Mouse (Mus musculus) kidney, postnatal 14 days (tissue): ENCODE data around the gene Minos1.

Experiments used
- DNase-seq: peaks from one replicate; pipeline ENCODE4 v3.0.0; 2022; ENCODE audit warnings: mixed read lengths

Gene Minos1

GRCm38 (mm10) chr4:139058029-139058428 lies 72.9 kb downstream of the Minos1 start:
- no peak for DNase-seq

- DNase-seq = no peak
Measured at GRCm38 (mm10) chr4:139057291-139057690, 73.6 kb downstream of the Minos1 start.

- DNase-seq = no peak
Measured at GRCm38 (mm10) chr4:139055744-139056143, 75.2 kb downstream of the Minos1 start.

- no peak for DNase-seq
Measured at GRCm38 (mm10) chr4:139055336-139055735, 75.6 kb downstream of the Minos1 start.

GRCm38 (mm10) chr4:139054300-139054923 lies 76.5 kb downstream of the Minos1 start:
- DNase-seq = no peak

GRCm38 (mm10) chr4:139053391-139053790 lies 77.5 kb downstream of the Minos1 start:
- no peak for DNase-seq

- no peak for DNase-seq
Measured at GRCm38 (mm10) chr4:139052796-139053195, 78.1 kb downstream of the Minos1 start.
